Comparison of ENCODE assay signal across 26 mouse cellular contexts in genomic region chr3:32985141-32985540, GRCm38 (mm10).
A peak's percentile ranks its signal among the peaks of the same experiment; 100 is the strongest.
DNase-seq lines count a peak whose midpoint lies in the region; ATAC-seq and TF ChIP-seq lines count a peak whose summit lies in the region.
"Had no signal": no experiment of that assay in that cellular context is flagged by ENCODE, and none has a peak within 500 bp of the region (broad histone marks: within the 10 kb centered on the region; RNA-seq: fewer than 3 reads in every experiment).

No protein-coding gene starts in this region.

- H3K36me3 ChIP-seq in midbrain, embryonic 15.5 days (replicated peaks), result no peaks in the 10 kb centered on the region
- H3K36me3 ChIP-seq in midbrain, embryonic 10.5 days, result no peaks in the 10 kb centered on the region
- no peaks in the 10 kb centered on the region for H3K36me3 ChIP-seq in embryonic facial prominence, embryonic 10.5 days (replicated peaks)
- no peaks in the 10 kb centered on the region for H3K36me3 ChIP-seq in limb, embryonic 14.5 days (ENCODE audit: control insufficient read depth, insufficient read depth, low read length)
- H3K36me3 ChIP-seq: forebrain, embryonic 10.5 days; hindbrain, embryonic 15.5 days; intestine, embryonic 15.5 days; midbrain, embryonic 12.5 days; neural tube, embryonic 15.5 days had no signal

- H3K4me3 ChIP-seq in midbrain, embryonic 15.5 days, result no peak overlapping the region
- H3K4me3 ChIP-seq in midbrain, embryonic 10.5 days, result no peak overlapping the region
- no peak overlapping the region for H3K4me3 ChIP-seq in embryonic facial prominence, embryonic 10.5 days
- H3K4me3 ChIP-seq in limb, embryonic 14.5 days (replicated peaks; ENCODE audit: low read length), result no peak overlapping the region
- H3K4me3 ChIP-seq: forebrain, embryonic 10.5 days; gastrocnemius, adult 2 months; hindbrain, embryonic 15.5 days; intestine, embryonic 15.5 days; layer of hippocampus, adult 2 months; midbrain, embryonic 12.5 days; neural tube, embryonic 15.5 days had no signal

- 54% methylated on average over 3 of the region's 3 CpGs for WGBS in midbrain, embryonic 15.5 days
- WGBS in midbrain, embryonic 10.5 days, result 46% methylated on average over 3 of the region's 3 CpGs
- 46% methylated on average over 3 of the region's 3 CpGs for WGBS in embryonic facial prominence, embryonic 10.5 days
- WGBS in limb, embryonic 14.5 days, result 23% methylated on average over 3 of the region's 3 CpGs

- no peak overlapping the region for H3K9ac ChIP-seq in midbrain, embryonic 15.5 days
- no peak overlapping the region for H3K9ac ChIP-seq in limb, embryonic 14.5 days (ENCODE audit: low read depth, low read length, severe bottlenecking)
- H3K9ac ChIP-seq: forebrain, postnatal 0 days; hindbrain, embryonic 15.5 days; intestine, embryonic 15.5 days; midbrain, embryonic 12.5 days; neural tube, embryonic 15.5 days had no signal

- no peak for TF ChIP-seq POLR2A in limb, embryonic 14.5 days (IDR thresholded peaks at IDR 0.05; ENCODE audit: borderline replicate concordance, extremely low read depth, insufficient read depth, insufficient read length)

- DNase-seq in midbrain, embryonic 10.5 days (ENCODE audit: low spot score), result no peak
- peak; percentile 17 for DNase-seq in embryonic facial prominence, embryonic 10.5 days (ENCODE audit: low spot score)
- DNase-seq in limb, embryonic 14.5 days (ENCODE audit: low spot score), result peak; percentile 35
- DNase-seq in retina, postnatal 7 days (ENCODE audit: low read depth, low spot score), result peak; percentile 21
- no peak for DNase-seq in gastrocnemius, adult 18-20 months (ENCODE audit: low spot score)
- DNase-seq in thymus, postnatal 0 days (ENCODE audit: low spot score), result no peak
- DNase-seq: adrenal gland, postnatal 25 days; cerebellum, adult 8-10 months; forebrain, postnatal 0 days; gastrocnemius, adult 2 months; kidney, adult 8-10 months; kidney, postnatal 10 days; layer of hippocampus, postnatal 36 days; right cerebral cortex, postnatal 25 days; spleen, adult 18-20 months; thymus, postnatal 36 days had no signal

- no peak overlapping the region for H3K4me2 ChIP-seq in midbrain, embryonic 15.5 days
- no peak overlapping the region for H3K4me2 ChIP-seq in limb, embryonic 14.5 days (replicated peaks; ENCODE audit: low read depth, low read length, severe bottlenecking)
- H3K4me2 ChIP-seq: heart, embryonic 11.5 days; hindbrain, embryonic 15.5 days; intestine, embryonic 15.5 days; midbrain, embryonic 12.5 days; neural tube, embryonic 15.5 days had no signal

- H3K4me1 ChIP-seq in midbrain, embryonic 15.5 days, result no peaks in the 10 kb centered on the region
- H3K4me1 ChIP-seq in midbrain, embryonic 10.5 days, result peaks cover 4% of the 10 kb centered on the region; the same call in 1 of the 2 replicates
- H3K4me1 ChIP-seq in embryonic facial prominence, embryonic 10.5 days, result peaks cover 16% of the 10 kb centered on the region
- no peaks in the 10 kb centered on the region for H3K4me1 ChIP-seq in limb, embryonic 14.5 days (ENCODE audit: control insufficient read depth, insufficient read depth, low read length)
- H3K4me1 ChIP-seq: hindbrain, embryonic 15.5 days; intestine, embryonic 15.5 days; midbrain, embryonic 12.5 days; neural tube, embryonic 15.5 days had no signal

- H3K27ac ChIP-seq in midbrain, embryonic 15.5 days, result no peak overlapping the region
- no peak overlapping the region for H3K27ac ChIP-seq in midbrain, embryonic 10.5 days (replicated peaks)
- no peak overlapping the region for H3K27ac ChIP-seq in embryonic facial prominence, embryonic 10.5 days (replicated peaks)
- H3K27ac ChIP-seq in limb, embryonic 14.5 days (replicated peaks; ENCODE audit: low read depth, low read length), result no peak overlapping the region
- H3K27ac ChIP-seq: forebrain, embryonic 10.5 days; gastrocnemius, adult 2 months; hindbrain, embryonic 15.5 days; intestine, embryonic 15.5 days; layer of hippocampus, adult 2 months; macrophage; midbrain, embryonic 12.5 days; neural tube, embryonic 15.5 days had no signal

- no peaks in the 10 kb centered on the region for H3K9me3 ChIP-seq in midbrain, embryonic 15.5 days
- H3K9me3 ChIP-seq in midbrain, embryonic 10.5 days (replicated peaks), result no peaks in the 10 kb centered on the region
- H3K9me3 ChIP-seq in embryonic facial prominence, embryonic 10.5 days, result no peaks in the 10 kb centered on the region
- H3K9me3 ChIP-seq in limb, embryonic 14.5 days (ENCODE audit: control insufficient read depth, low read length), result no peaks in the 10 kb centered on the region
- H3K9me3 ChIP-seq: forebrain, embryonic 10.5 days; hindbrain, embryonic 15.5 days; intestine, embryonic 15.5 days; midbrain, embryonic 12.5 days; neural tube, embryonic 15.5 days had no signal

- ATAC-seq in midbrain, embryonic 15.5 days (replicated peaks), result peak; percentile 70; the same call in 1 of the 2 replicates
- peak; percentile 79 for ATAC-seq in limb, embryonic 14.5 days (ENCODE audit: low FRiP score, low read depth)
- no peak for ATAC-seq in erythroblast, adult 5-6 weeks (replicated peaks; ENCODE audit: low FRiP score, poor library complexity, severe bottlenecking)
- ATAC-seq: forebrain, postnatal 0 days; intestine, embryonic 15.5 days had no signal

- no peaks in the 10 kb centered on the region for H3K27me3 ChIP-seq in midbrain, embryonic 15.5 days (replicated peaks)
- H3K27me3 ChIP-seq in midbrain, embryonic 10.5 days (ENCODE audit: low read depth, poor library complexity, severe bottlenecking), result no peaks in the 10 kb centered on the region
- no peaks in the 10 kb centered on the region for H3K27me3 ChIP-seq in embryonic facial prominence, embryonic 10.5 days (replicated peaks; ENCODE audit: low read depth, poor library complexity, severe bottlenecking)
- H3K27me3 ChIP-seq in limb, embryonic 14.5 days (ENCODE audit: control insufficient read depth, insufficient read depth, low read length), result no peaks in the 10 kb centered on the region
- H3K27me3 ChIP-seq: hindbrain, embryonic 15.5 days; intestine, embryonic 15.5 days; midbrain, embryonic 12.5 days; neural tube, embryonic 15.5 days had no signal

Comparison
In these comparisons a context has a peak if more than half of its experiments do, and no peak if none do; other contexts are left out.
1. DNase-seq: peak in embryonic facial prominence, embryonic 10.5 days (single experiment), limb, embryonic 14.5 days (single experiment) and retina, postnatal 7 days (single experiment); none in midbrain, embryonic 10.5 days (single experiment), gastrocnemius, adult 18-20 months (single experiment) and thymus, postnatal 0 days (single experiment).